Mouse (Mus musculus): ENCODE data around the gene Slit1.

The Slit1 gene

GRCm38 (mm10) chr19:41725491-41725890 is 18.0 kb downstream of the Slit1 start:
- in situ Hi-C loops (cut with MboI; ENCODE audit: low sequenced_read_pairs) = no loop called here

GRCm38 (mm10) chr19:41724831-41725470 is 18.5 kb downstream of the Slit1 start:
- in situ Hi-C loops (cut with MboI; ENCODE audit: low sequenced_read_pairs) = no loop called here

GRCm38 (mm10) chr19:41723337-41723736 is 20.1 kb downstream of the Slit1 start:
- in situ Hi-C loops (cut with MboI; ENCODE audit: low sequenced_read_pairs) = no loop called here

- in situ Hi-C loops (cut with MboI; ENCODE audit: low sequenced_read_pairs) = no loop called here
Measured at GRCm38 (mm10) chr19:41719436-41719835, 24.0 kb downstream of the Slit1 start.

GRCm38 (mm10) chr19:41716233-41717218 is 26.9 kb downstream of the Slit1 start:
- in situ Hi-C loops (cut with MboI; ENCODE audit: low sequenced_read_pairs) = no loop called here

- in situ Hi-C loops (cut with MboI; ENCODE audit: low sequenced_read_pairs) = no loop called here
Measured at GRCm38 (mm10) chr19:41714431-41714917, 29.0 kb downstream of the Slit1 start.

- in situ Hi-C loops (cut with MboI; ENCODE audit: low sequenced_read_pairs) = no loop called here
Measured at GRCm38 (mm10) chr19:41712829-41713228, 30.6 kb downstream of the Slit1 start.

GRCm38 (mm10) chr19:41711665-41712064 is 31.8 kb downstream of the Slit1 start:
- in situ Hi-C loops (cut with MboI; ENCODE audit: low sequenced_read_pairs) = no loop called here

GRCm38 (mm10) chr19:41709497-41710165 is 33.8 kb downstream of the Slit1 start:
- in situ Hi-C loops (cut with MboI; ENCODE audit: low sequenced_read_pairs) = no loop called here

- in situ Hi-C loops (cut with MboI; ENCODE audit: low sequenced_read_pairs) = no loop called here
Measured at GRCm38 (mm10) chr19:41707850-41708249, 35.6 kb downstream of the Slit1 start.

- in situ Hi-C loops (cut with MboI; ENCODE audit: low sequenced_read_pairs) = no loop called here
Measured at GRCm38 (mm10) chr19:41706094-41706828, 37.2 kb downstream of the Slit1 start.

GRCm38 (mm10) chr19:41705416-41705815 is 38.0 kb downstream of the Slit1 start:
- in situ Hi-C loops (cut with MboI; ENCODE audit: low sequenced_read_pairs) = no loop called here

- in situ Hi-C loops (cut with MboI; ENCODE audit: low sequenced_read_pairs) = no loop called here
Measured at GRCm38 (mm10) chr19:41702638-41703037, 40.8 kb downstream of the Slit1 start.

- in situ Hi-C loops (cut with MboI; ENCODE audit: low sequenced_read_pairs) = no loop called here
Measured at GRCm38 (mm10) chr19:41698857-41699424, 44.5 kb downstream of the Slit1 start.

GRCm38 (mm10) chr19:41697807-41698515 is 45.5 kb downstream of the Slit1 start:
- in situ Hi-C loops (cut with MboI; ENCODE audit: low sequenced_read_pairs) = no loop called here

GRCm38 (mm10) chr19:41697111-41697806 is 46.2 kb downstream of the Slit1 start:
- in situ Hi-C loops (cut with MboI; ENCODE audit: low sequenced_read_pairs) = no loop called here

GRCm38 (mm10) chr19:41696443-41696842 is 47.0 kb downstream of the Slit1 start:
- in situ Hi-C loops (cut with MboI; ENCODE audit: low sequenced_read_pairs) = no loop called here

- in situ Hi-C loops (cut with MboI; ENCODE audit: low sequenced_read_pairs) = no loop called here
Measured at GRCm38 (mm10) chr19:41695046-41695445, 48.4 kb downstream of the Slit1 start.

- in situ Hi-C loops (cut with MboI; ENCODE audit: low sequenced_read_pairs) = no loop called here
Measured at GRCm38 (mm10) chr19:41694610-41695009, 48.9 kb downstream of the Slit1 start.

Measured in CH12F3 (cell line).